Mouse (Mus musculus) C2C12 (cell line): ENCODE results near the gene Abhd16a. TPM values are rescaled to one million over a fixed set of nuclear protein-coding genes. Genes with fewer than 3 reads are reported as not detected.

Experiments used
- H3K27me3 ChIP-seq: one replicate; pipeline ENCODE4 v1.6.1; 2011; ENCODE audit not compliant: control insufficient read depth, insufficient read depth, insufficient read length
- H3K36me3 ChIP-seq: one replicate; pipeline ENCODE4 v1.6.1; 2011; ENCODE audit not compliant: control insufficient read depth, insufficient read depth
- H3K4me3 ChIP-seq: one replicate; pipeline ENCODE4 v1.5.1; 2011; ENCODE audit warnings: mild to moderate bottlenecking, control low read depth; ENCODE audit not compliant: poor library complexity, insufficient read depth, severe bottlenecking
- H3K79me2 ChIP-seq: one replicate; pipeline ENCODE4 v1.6.1; 2011; ENCODE audit not compliant: control insufficient read depth, insufficient read depth
- H3K79me3 ChIP-seq: one replicate; pipeline ENCODE4 v1.6.1; 2011; ENCODE audit warnings: low read depth, control low read depth
- H3ac ChIP-seq: one replicate; pipeline ENCODE3; 2011; ENCODE audit warnings: low read depth; ENCODE audit not compliant: control insufficient read depth, insufficient read length
- CEBPB ChIP-seq: IDR thresholded peaks from one replicate; pipeline ENCODE4 v1.6.1; 2011; ENCODE audit warnings: low read depth, mild to moderate bottlenecking, control low read depth, moderate library complexity
- CTCF ChIP-seq: IDR thresholded peaks from one replicate; pipeline ENCODE4 v1.5.1; 2011; ENCODE audit not compliant: control insufficient read depth, insufficient read depth, insufficient read length
- FOSL1 ChIP-seq: IDR thresholded peaks from one replicate; pipeline ENCODE4 v1.8.0; 2011; ENCODE audit warnings: mild to moderate bottlenecking, low read length; ENCODE audit not compliant: poor library complexity, insufficient read depth, severe bottlenecking
- MAX ChIP-seq: IDR thresholded peaks from one replicate; pipeline ENCODE4 v1.6.1; 2011; ENCODE audit warnings: mild to moderate bottlenecking, control low read depth
- MYOD1 ChIP-seq: IDR thresholded peaks from one replicate; pipeline ENCODE4 v1.6.1; 2011; ENCODE audit warnings: low read depth; ENCODE audit not compliant: control insufficient read depth, insufficient read length
- MYOG ChIP-seq: IDR thresholded peaks from one replicate; pipeline ENCODE4 v1.6.1; 2011; ENCODE audit not compliant: control insufficient read depth, insufficient read length; ENCODE audit errors: extremely low read depth
- USF1 ChIP-seq: IDR thresholded peaks from one replicate; pipeline ENCODE4 v1.6.1; 2011; ENCODE audit warnings: low read depth, mild to moderate bottlenecking, control low read depth, moderate library complexity
- long read RNA-seq, 2 experiments: library from polyadenylated mRNA; unstranded; transcript quantifications; one replicate each; pipeline ENCODE4 v2.0.0; 2019 to 2020
- polyA plus RNA-seq: library from polyadenylated mRNA; unstranded; fragments of >200 nt; fragmentation: generic; extraction: Trizol; gene quantifications from one replicate; pipeline ENCODE4 v1.2.1, GENCODE M21; 2012; ENCODE audit warnings: missing spikeins

The Abhd16a gene
- polyA plus RNA-seq, result 54.0 TPM
- long read RNA-seq, experiment 1, transcript Abhd16a-201 (20 exons, 1,945 nt), result major isoform, 38 of 51 reads
- long read RNA-seq, experiment 1, partial matches to known transcripts, result 7 of 51 reads
- long read RNA-seq, experiment 1, other reads (novel, unspliced or antisense), result 6 of 51 reads
- long read RNA-seq, experiment 2, transcript Abhd16a-201 (20 exons, 1,945 nt), result major isoform, 259 of 302 reads
- long read RNA-seq, experiment 2, partial matches to known transcripts, result 3 of 302 reads
- long read RNA-seq, experiment 2, other reads (novel, unspliced or antisense), result 40 of 302 reads

DNA sequence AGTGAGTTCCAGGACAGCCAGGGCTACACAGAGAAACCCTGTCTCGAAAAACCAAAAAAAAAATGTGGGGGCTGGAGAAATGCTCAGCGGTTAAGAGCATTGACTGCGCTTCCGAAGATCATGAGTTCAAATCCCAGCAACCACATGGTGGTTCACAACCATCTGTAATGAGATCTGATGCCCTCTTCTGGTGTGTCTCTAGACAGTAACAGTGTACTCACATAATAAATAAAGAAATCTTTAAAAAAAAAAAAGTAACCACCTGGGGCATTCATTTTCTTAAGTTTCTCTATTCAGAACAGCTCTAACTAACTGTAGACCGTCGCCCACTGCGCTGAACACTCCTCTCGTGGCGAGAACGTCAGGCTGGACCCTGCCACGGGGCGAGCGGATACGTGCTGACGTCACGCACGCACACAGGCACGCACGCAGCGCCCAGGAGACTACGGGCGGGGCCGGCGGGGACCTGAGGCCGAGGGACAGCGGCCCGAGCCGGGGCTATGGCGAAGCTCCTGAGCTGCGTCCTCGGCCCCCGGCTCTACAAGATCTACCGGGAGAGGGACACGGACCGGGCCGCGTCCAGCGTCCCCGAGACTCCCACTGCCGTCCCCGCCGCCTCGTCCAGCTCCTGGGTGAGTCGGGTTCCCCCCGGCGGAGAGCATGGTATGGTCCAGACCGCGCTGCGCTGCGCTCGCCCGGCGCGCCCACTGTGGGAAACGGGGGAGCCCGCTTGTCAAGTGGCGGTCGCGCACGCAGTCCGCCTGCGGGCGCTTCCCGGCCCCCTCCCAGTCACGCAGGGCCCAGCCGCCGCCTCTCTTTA is at the start of gene Abhd16a:
Gene Abhd16a, plus strand, starts transcription at position 439 of the 820 bp plus-strand sequence.
- peaks cover 17% of the 10 kb centered on the region for H3K79me2 ChIP-seq
- H3K27me3 ChIP-seq, result no peaks in the 10 kb centered on the region
- peaks cover 7% of the 10 kb centered on the region for H3K36me3 ChIP-seq
- H3ac ChIP-seq, result peak within 1 kb of the TSS; percentile 99
- H3K79me3 ChIP-seq, result peaks cover 3% of the 10 kb centered on the region
- peak within 1 kb of the TSS; percentile 57 for H3K4me3 ChIP-seq
- TF ChIP-seq USF1 (no peak), CEBPB (no peak), MYOD1 (no peak), CTCF (no peak), MAX (peak; percentile 87)

DNA sequence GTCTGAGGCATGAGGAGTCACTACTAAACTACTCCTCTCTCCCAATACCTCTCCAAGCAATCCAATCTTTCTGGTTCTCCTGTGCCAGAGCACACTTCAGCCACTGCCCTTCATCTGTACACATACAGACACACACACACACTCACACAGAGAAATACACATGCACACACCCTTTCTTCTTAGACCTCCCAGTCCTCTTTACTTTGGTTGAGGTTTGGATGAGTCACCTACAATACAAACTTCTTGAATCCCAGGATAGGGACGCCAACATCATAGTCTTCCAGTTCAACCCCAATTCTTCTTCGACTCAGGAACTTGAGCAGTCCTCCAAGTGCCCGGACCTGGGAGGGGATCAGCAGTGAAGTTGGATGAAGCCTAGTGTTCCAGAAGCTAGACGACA is 45.3 kb upstream of the Abhd16a start:
- H3K79me3 ChIP-seq, result no peaks in the 10 kb centered on the region
- TF ChIP-seq MAX (no peak), FOSL1 (no peak), CTCF (no peak), MYOG (no peak), CEBPB (no peak), USF1 (no peak), MYOD1 (no peak)
- H3K4me3 ChIP-seq, result no peak overlapping the region
- no peak overlapping the region for H3ac ChIP-seq
- H3K79me2 ChIP-seq, result peaks cover under 1% of the 10 kb centered on the region
- no peaks in the 10 kb centered on the region for H3K36me3 ChIP-seq
- no peaks in the 10 kb centered on the region for H3K27me3 ChIP-seq

DNA sequence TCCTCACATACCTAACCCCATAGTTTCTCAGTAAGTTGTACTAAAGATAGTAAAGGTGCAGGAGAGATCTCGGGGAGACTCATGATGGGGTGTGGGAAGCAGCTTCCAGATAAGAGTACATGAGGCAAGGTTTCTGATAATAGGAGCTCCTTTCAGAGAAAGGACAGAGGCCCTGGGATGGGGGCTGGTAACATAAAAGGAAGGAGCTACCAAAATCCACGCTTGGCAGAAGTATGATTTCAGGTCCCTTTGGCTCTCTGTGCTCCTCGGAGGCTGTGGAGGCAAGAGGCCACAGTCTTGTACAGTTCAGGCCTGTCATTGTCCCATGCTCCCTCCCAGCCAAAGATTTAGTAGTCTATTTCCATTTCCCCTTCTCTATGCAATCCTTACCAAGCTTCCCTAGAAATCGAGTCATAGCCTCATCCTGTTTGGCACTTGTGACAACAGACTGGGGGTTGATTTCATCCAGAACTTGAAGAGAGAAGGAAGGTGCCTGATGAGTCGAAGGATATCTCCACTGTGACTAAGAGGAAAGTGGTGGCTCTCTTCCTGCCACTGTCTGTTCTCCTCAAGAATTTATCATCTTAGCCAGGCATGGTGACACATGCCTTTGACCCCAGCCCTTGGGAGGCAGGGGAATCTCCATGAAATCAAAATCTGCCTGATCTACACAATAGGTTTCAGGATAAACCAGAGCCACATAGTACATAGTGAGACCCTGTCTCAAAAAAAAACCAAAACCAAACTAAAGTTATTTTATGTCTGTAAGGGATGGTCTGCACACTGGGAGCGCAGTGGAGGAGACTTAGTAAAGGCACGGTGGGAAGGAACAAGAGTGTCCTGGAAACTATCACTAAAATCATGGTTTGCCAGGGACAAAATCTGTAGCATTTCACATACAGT is 43.9 kb upstream of the Abhd16a start:
- Histone ChIP-seq H3K27me3 (no peaks in the 10 kb centered on the region), H3K4me3 (no peak overlapping the region)
- TF ChIP-seq MYOD1, result no peak
- TF ChIP-seq CTCF, result no peak
- TF ChIP-seq CEBPB, result peak; percentile 2
- no peak for TF ChIP-seq MAX
- no peak for TF ChIP-seq MYOG
- TF ChIP-seq FOSL1, result no peak
- no peak for TF ChIP-seq USF1

DNA sequence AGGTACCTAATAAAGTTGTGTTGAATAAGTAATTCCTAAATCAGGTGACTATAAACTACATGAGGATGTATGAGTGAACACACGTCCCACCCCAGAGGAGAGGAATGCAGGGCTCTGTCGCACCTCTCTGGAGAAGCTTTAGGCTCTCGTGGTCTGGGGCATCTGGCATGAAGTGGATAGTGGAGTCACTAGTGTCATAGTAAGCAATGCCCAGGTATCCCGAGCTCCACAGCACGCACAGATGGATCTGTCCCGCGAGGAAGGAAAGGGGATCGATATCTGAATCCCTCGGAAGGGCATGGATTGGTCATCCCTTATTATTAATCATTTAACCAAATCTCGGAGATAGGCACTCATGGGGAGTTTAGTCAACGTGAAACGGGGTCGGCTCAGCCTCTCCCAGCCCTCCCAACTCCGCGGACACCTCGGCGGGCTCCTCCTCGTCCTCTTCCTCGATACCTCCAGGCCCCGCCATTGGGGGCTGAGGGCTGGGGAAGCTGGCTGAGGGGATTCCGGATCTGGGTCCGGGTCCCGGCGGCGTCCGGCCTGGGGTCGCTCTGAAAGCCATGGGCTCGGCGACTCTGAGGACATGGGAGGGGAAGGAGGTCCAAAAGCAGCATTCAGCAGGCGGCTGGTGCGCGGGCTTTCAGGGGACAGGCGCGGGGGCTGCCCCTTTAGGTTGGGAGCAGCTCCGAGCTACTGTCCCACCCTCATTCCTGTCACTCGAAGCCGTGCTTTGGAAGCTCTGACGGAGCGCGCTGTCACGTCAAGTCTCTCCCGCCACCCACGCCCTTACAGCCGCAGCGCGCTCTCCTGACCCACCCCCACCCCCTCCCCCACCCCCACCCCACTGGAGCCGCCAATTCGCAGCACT is 43.0 kb upstream of the Abhd16a start:
- peaks cover 6% of the 10 kb centered on the region for H3K79me3 ChIP-seq
- TF ChIP-seq FOSL1 (no peak), CEBPB (no peak), MYOG (no peak), MAX (peak; percentile 83)

More for the DNA sequence above, 43.9 kb upstream of the Abhd16a start:
- peaks cover 14% of the 10 kb centered on the region for H3K79me2 ChIP-seq
- H3ac ChIP-seq, result no peak overlapping the region
- H3K79me3 ChIP-seq, result no peaks in the 10 kb centered on the region
- H3K36me3 ChIP-seq, result no peaks in the 10 kb centered on the region

DNA sequence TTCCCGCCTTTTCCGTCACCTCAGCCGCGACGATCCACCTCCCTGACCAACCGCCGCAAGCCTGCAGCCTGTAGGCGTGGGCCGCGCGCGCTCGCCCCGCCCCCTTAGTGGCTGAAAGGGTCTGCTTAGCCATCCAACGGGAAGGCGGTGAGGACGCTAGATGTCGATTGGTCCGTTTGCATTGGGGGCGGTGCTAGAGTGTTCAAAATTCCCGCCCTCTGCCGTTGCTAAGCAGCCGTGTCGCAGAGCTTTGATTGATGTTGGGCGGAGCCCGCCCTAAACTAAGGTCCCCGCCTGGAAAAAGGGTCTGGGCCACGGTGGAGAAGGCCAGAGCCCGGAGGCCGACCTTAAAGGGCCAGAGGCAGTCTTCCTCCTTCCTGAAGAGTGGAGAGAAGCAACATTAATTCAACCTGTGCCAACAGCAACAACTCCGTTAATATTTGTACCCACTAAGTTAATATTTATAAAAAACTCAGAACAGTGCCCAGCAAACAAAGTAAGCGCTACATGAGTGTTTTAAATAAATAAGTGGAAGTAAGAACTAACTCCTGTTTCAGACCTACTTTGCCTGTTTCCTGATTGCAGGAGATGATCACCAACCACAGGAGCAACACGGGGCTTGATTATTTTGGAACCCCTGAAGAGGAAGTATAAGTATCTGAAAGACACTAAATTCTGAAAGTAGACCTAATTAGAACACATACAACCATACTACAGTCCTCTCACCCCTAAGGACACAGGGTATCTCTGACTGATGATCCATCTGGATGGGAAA is 42.2 kb upstream of the Abhd16a start, which contains the start of gene Msh5:
Gene Msh5, minus strand, starts transcription at position 65 of the 775 bp plus-strand sequence.
- peaks cover 11% of the 10 kb centered on the region for H3K79me3 ChIP-seq
- peaks cover 31% of the 10 kb centered on the region for H3K79me2 ChIP-seq
- no peaks in the 10 kb centered on the region for H3K27me3 ChIP-seq
- TF ChIP-seq CTCF, result no peak
- TF ChIP-seq CEBPB, result no peak
- no peak for TF ChIP-seq FOSL1
- no peak for TF ChIP-seq USF1
- TF ChIP-seq MYOG, result no peak
- no peak for TF ChIP-seq MYOD1
- TF ChIP-seq MAX, result no peak
- peak within 1 kb of the TSS; percentile 34 for H3K4me3 ChIP-seq
- no peaks in the 10 kb centered on the region for H3K36me3 ChIP-seq
- peak within 1 kb of the TSS; percentile 75 for H3ac ChIP-seq

More for the DNA sequence above, 43.0 kb upstream of the Abhd16a start:
- Histone ChIP-seq H3ac (peak overlapping the region; percentile 75), H3K27me3 (no peaks in the 10 kb centered on the region), H3K79me2 (peaks cover 23% of the 10 kb centered on the region), H3K36me3 (no peaks in the 10 kb centered on the region), H3K4me3 (peak overlapping the region; percentile 34)
